Mouse (Mus musculus) forebrain, embryonic 15.5 days (tissue): ENCODE measurements around the gene Vma21. TPM values are rescaled to one million over a fixed set of nuclear protein-coding genes. Genes with fewer than 3 reads are reported as not detected.

Source experiments
- polyA plus RNA-seq: library from polyadenylated mRNA; unstranded; fragments of >200 nt; fragmentation: Nextera tagmentation; extraction: Ambion mirVana; gene quantifications from 2 replicates; pipeline ENCODE4 v1.2.1, GENCODE M21; 2015

Vma21 gene
- polyA plus RNA-seq, 1 experiment from 2014 or later: 52.1 TPM

Other genes with a start within 250 kb of the Vma21 start
- gene Gpr50, start 152.3 kb upstream of the Vma21 start, polyA plus RNA-seq: 0.64 and 3.7 TPM in 2 replicates
- 0.31 and 0.38 TPM in 2 replicates for gene Gm1141, start 105.1 kb downstream of the Vma21 start, polyA plus RNA-seq
- 8.8 and 9.1 TPM in 2 replicates for gene Prrg3, start 146.7 kb downstream of the Vma21 start, polyA plus RNA-seq
- not detected in 2 replicates for gene Fate1, start 157.1 kb downstream of the Vma21 start, polyA plus RNA-seq
- 0.09 TPM in 2 replicates for gene Cnga2, start 175.9 kb downstream of the Vma21 start, polyA plus RNA-seq